Mouse (Mus musculus) brain, adult 10 weeks (tissue): ENCODE measurements around the gene Tcam1. TPM values are rescaled to one million over a fixed set of nuclear protein-coding genes. Genes with fewer than 3 reads are reported as not detected.

Experiments
- polyA plus RNA-seq: library from polyadenylated mRNA; stranded (reverse); fragments of 350-450 nt; fragmentation: Illumina TruSeq; extraction: RNeasy Lipid Tissue Mini Kit (QIAGEN cat#74804); gene quantifications from one replicate; pipeline ENCODE4 v1.2.3, GENCODE M21; 2015; ENCODE audit warnings: low read depth, low replicate concordance

Tcam1 gene
- not detected for polyA plus RNA-seq

GRCm38 (mm10) chr11:106276454-106276853, at the start of gene Tcam1:
Gene Tcam1, plus strand, starts transcription at chr11:106276672.

GRCm38 (mm10) chr11:106255685-106256451, 20.6 kb upstream of the Tcam1 start, which contains the start of the genes Ftsj3 and Psmc5:
Gene Ftsj3, minus strand, starts transcription at chr11:106256079.
Gene Psmc5, plus strand, starts transcription at chr11:106256154.

GRCm38 (mm10) chr11:106272644-106273310, 3.7 kb upstream of the Tcam1 start, which contains the start of gene Smarcd2:
Gene Smarcd2, minus strand, starts transcription at chr11:106272972.

GRCm38 (mm10) chr11:106301765-106302164, 25.3 kb downstream of the Tcam1 start, which contains the start of gene Gh:
Gene Gh, minus strand, starts transcription at chr11:106301865.

GRCm38 (mm10) chr11:106314333-106314812, 37.9 kb downstream of the Tcam1 start, which contains the start of gene Cd79b:
Gene Cd79b, minus strand, starts transcription at chr11:106314762.

Other genes starting within 250 kb of the Tcam1 start
- gene Dcaf7, start 239.8 kb upstream of the Tcam1 start, polyA plus RNA-seq = 80.7 TPM
- 20.1 TPM for gene Taco1, start 210.6 kb upstream of the Tcam1 start, polyA plus RNA-seq
- gene Map3k3, start 192.1 kb upstream of the Tcam1 start, polyA plus RNA-seq = 21.4 TPM
- gene Gm10840, start 115.8 kb upstream of the Tcam1 start, polyA plus RNA-seq = not detected
- 78.9 TPM for gene Limd2, start 115.8 kb upstream of the Tcam1 start, polyA plus RNA-seq
- 23.9 TPM for gene Strada, start 74.5 kb upstream of the Tcam1 start, polyA plus RNA-seq
- 100 TPM for gene Ccdc47, start 60.3 kb upstream of the Tcam1 start, polyA plus RNA-seq
- 46.6 TPM for gene Ddx42, start 59.7 kb upstream of the Tcam1 start, polyA plus RNA-seq
- 22.7 TPM for gene Ftsj3, start 20.6 kb upstream of the Tcam1 start, polyA plus RNA-seq
- gene Psmc5, start 20.5 kb upstream of the Tcam1 start, polyA plus RNA-seq = 331 TPM
- 13.9 TPM for gene Smarcd2, start 3.7 kb upstream of the Tcam1 start, polyA plus RNA-seq
- gene Gh, start 25.2 kb downstream of the Tcam1 start, polyA plus RNA-seq = not detected
- 0.54 TPM for gene Cd79b, start 38.1 kb downstream of the Tcam1 start, polyA plus RNA-seq
- gene Scn4a, start 76.6 kb downstream of the Tcam1 start, polyA plus RNA-seq = not detected
- gene Prr29, start 88.8 kb downstream of the Tcam1 start, polyA plus RNA-seq = 0.76 TPM
- 5.8 TPM for gene Icam2, start 111.4 kb downstream of the Tcam1 start, polyA plus RNA-seq
- 3.6 TPM for gene Ern1, start 211.2 kb downstream of the Tcam1 start, polyA plus RNA-seq